Mouse (Mus musculus): ENCODE data around the gene Srebf1.

GRCm38 (mm10) chr11:60168780-60169179 is 53.6 kb downstream of the Srebf1 start:
- TF ChIP-seq POLR2A (IDR thresholded peaks at IDR 0.05; ENCODE audit: low read depth, low read length) (no peak), CTCF (conservative IDR thresholded peaks at IDR 0.05; ENCODE audit: insufficient read depth, insufficient read length, low read depth, low read length) (no peak)
